ENCODE assay signal across 13 mouse cellular contexts in genomic region chr4:4195834-4196233, GRCm38 (mm10).
DNase-seq lines count a peak whose midpoint lies in the region; ATAC-seq lines count a peak whose summit lies in the region.
"Had no signal": no experiment of that assay in that cellular context is flagged by ENCODE, and none has a peak within 500 bp of the region (broad histone marks: within the 10 kb centered on the region; RNA-seq: fewer than 3 reads in every experiment).

No protein-coding gene starts in this region.

- H3K9ac ChIP-seq in heart, embryonic 12.5 days: no peak overlapping the region
- H3K9ac ChIP-seq in midbrain, embryonic 16.5 days (ENCODE audit: low read depth, low read length): no peak overlapping the region
- no peak overlapping the region for H3K9ac ChIP-seq in midbrain, embryonic 11.5 days (ENCODE audit: low read length)
- H3K9ac ChIP-seq in forebrain, embryonic 15.5 days (replicated peaks): no peak overlapping the region
- H3K9ac ChIP-seq: liver, embryonic 12.5 days; midbrain, embryonic 12.5 days had no signal

- no peaks in the 10 kb centered on the region for H3K4me1 ChIP-seq in heart, embryonic 12.5 days (replicated peaks)
- H3K4me1 ChIP-seq in midbrain, embryonic 16.5 days (ENCODE audit: control insufficient read depth, insufficient read depth, low read length): no peaks in the 10 kb centered on the region
- no peaks in the 10 kb centered on the region for H3K4me1 ChIP-seq in midbrain, embryonic 11.5 days (ENCODE audit: control insufficient read depth, insufficient read depth, low read length)
- H3K4me1 ChIP-seq in forebrain, embryonic 15.5 days: no peaks in the 10 kb centered on the region
- H3K4me1 ChIP-seq in limb, embryonic 10.5 days: no peaks in the 10 kb centered on the region
- H3K4me1 ChIP-seq: liver, embryonic 12.5 days; midbrain, embryonic 12.5 days had no signal

- DNase-seq in heart, adult 11 months: peak; percentile 92
- DNase-seq in midbrain, embryonic 11.5 days (ENCODE audit: low spot score, missing footprints): no peak
- DNase-seq in gastrocnemius, postnatal 36 days: peak; percentile 27 to 31
- DNase-seq in ovary, postnatal 36 days (ENCODE audit: low spot score): peak; percentile 53
- DNase-seq in limb, embryonic 10.5 days (ENCODE audit: low spot score): no peak
- DNase-seq: spleen, adult 18-20 months had no signal

- H3K4me3 ChIP-seq in heart, embryonic 12.5 days: no peak overlapping the region
- H3K4me3 ChIP-seq in midbrain, embryonic 16.5 days (ENCODE audit: low read depth, low read length): no peak overlapping the region
- H3K4me3 ChIP-seq in midbrain, embryonic 11.5 days (ENCODE audit: low read depth, low read length): no peak overlapping the region
- H3K4me3 ChIP-seq in forebrain, embryonic 15.5 days: no peak overlapping the region
- H3K4me3 ChIP-seq in limb, embryonic 10.5 days: no peak overlapping the region
- H3K4me3 ChIP-seq: liver, embryonic 12.5 days; midbrain, embryonic 12.5 days had no signal

- no peak overlapping the region for H3K4me2 ChIP-seq in heart, embryonic 12.5 days
- H3K4me2 ChIP-seq in midbrain, embryonic 16.5 days (ENCODE audit: low read length): no peak overlapping the region
- no peak overlapping the region for H3K4me2 ChIP-seq in midbrain, embryonic 11.5 days
- H3K4me2 ChIP-seq in forebrain, embryonic 15.5 days (replicated peaks): no peak overlapping the region
- H3K4me2 ChIP-seq: liver, embryonic 12.5 days; midbrain, embryonic 12.5 days had no signal

- no peaks in the 10 kb centered on the region for H3K27me3 ChIP-seq in heart, embryonic 12.5 days (replicated peaks)
- H3K27me3 ChIP-seq in midbrain, embryonic 16.5 days (ENCODE audit: control insufficient read depth, insufficient read depth, low read depth, low read length): no peaks in the 10 kb centered on the region
- H3K27me3 ChIP-seq in midbrain, embryonic 11.5 days (ENCODE audit: control insufficient read depth, insufficient read depth, low read length): no peaks in the 10 kb centered on the region
- no peaks in the 10 kb centered on the region for H3K27me3 ChIP-seq in forebrain, embryonic 15.5 days
- no peaks in the 10 kb centered on the region for H3K27me3 ChIP-seq in limb, embryonic 10.5 days (ENCODE audit: low read depth, poor library complexity, severe bottlenecking)
- H3K27me3 ChIP-seq: liver, embryonic 12.5 days; midbrain, embryonic 12.5 days had no signal

- intact Hi-C loops in gastrocnemius, postnatal 36 days (cut with DNase I): no loop called here

- 58% methylated on average over 2 of the region's 2 CpGs for WGBS in heart, embryonic 12.5 days
- 62% methylated on average over 2 of the region's 2 CpGs for WGBS in midbrain, embryonic 16.5 days
- 73% methylated on average over 2 of the region's 2 CpGs for WGBS in midbrain, embryonic 11.5 days
- 72% methylated on average over 2 of the region's 2 CpGs for WGBS in forebrain, embryonic 15.5 days
- WGBS in limb, embryonic 10.5 days: 86% methylated on average over 2 of the region's 2 CpGs

- H3K9me3 ChIP-seq in heart, embryonic 12.5 days (replicated peaks): no peaks in the 10 kb centered on the region
- no peaks in the 10 kb centered on the region for H3K9me3 ChIP-seq in midbrain, embryonic 16.5 days (replicated peaks; ENCODE audit: control insufficient read depth, low read length, poor library complexity, severe bottlenecking)
- H3K9me3 ChIP-seq in midbrain, embryonic 11.5 days (ENCODE audit: control insufficient read depth, low read length): no peaks in the 10 kb centered on the region
- no peaks in the 10 kb centered on the region for H3K9me3 ChIP-seq in forebrain, embryonic 15.5 days
- H3K9me3 ChIP-seq in limb, embryonic 10.5 days (replicated peaks): no peaks in the 10 kb centered on the region
- H3K9me3 ChIP-seq: G1E; liver, embryonic 12.5 days; midbrain, embryonic 12.5 days had no signal

- H3K36me3 ChIP-seq in heart, embryonic 12.5 days: no peaks in the 10 kb centered on the region
- no peaks in the 10 kb centered on the region for H3K36me3 ChIP-seq in midbrain, embryonic 16.5 days (ENCODE audit: control insufficient read depth, insufficient read depth, low read length)
- H3K36me3 ChIP-seq in midbrain, embryonic 11.5 days (ENCODE audit: control insufficient read depth, insufficient read depth, low read length): no peaks in the 10 kb centered on the region
- H3K36me3 ChIP-seq in forebrain, embryonic 15.5 days: no peaks in the 10 kb centered on the region
- no peaks in the 10 kb centered on the region for H3K36me3 ChIP-seq in limb, embryonic 10.5 days
- H3K36me3 ChIP-seq: G1E; liver, embryonic 12.5 days; midbrain, embryonic 12.5 days had no signal

- no peak for ATAC-seq in heart, embryonic 12.5 days (ENCODE audit: insufficient number of reproducible peaks, low FRiP score)
- peak; percentile 31; the same call in 1 of the 2 replicates for ATAC-seq in midbrain, embryonic 16.5 days
- ATAC-seq in midbrain, embryonic 11.5 days (ENCODE audit: low FRiP score): no peak
- ATAC-seq in forebrain, embryonic 15.5 days (replicated peaks): no peak
- ATAC-seq: forebrain, embryonic 16.5 days; liver, embryonic 12.5 days had no signal

- no peak overlapping the region for H3K27ac ChIP-seq in heart, embryonic 12.5 days (ENCODE audit: poor library complexity, severe bottlenecking)
- no peak overlapping the region for H3K27ac ChIP-seq in midbrain, embryonic 16.5 days (ENCODE audit: low read length)
- H3K27ac ChIP-seq in midbrain, embryonic 11.5 days (ENCODE audit: low read depth, low read length): no peak overlapping the region
- H3K27ac ChIP-seq in forebrain, embryonic 15.5 days (replicated peaks): no peak overlapping the region
- H3K27ac ChIP-seq in limb, embryonic 10.5 days: no peak overlapping the region
- H3K27ac ChIP-seq: liver, embryonic 12.5 days; midbrain, embryonic 12.5 days had no signal

Comparison
In these comparisons a context has a peak if more than half of its experiments do, and no peak if none do; other contexts are left out.
1. DNase-seq: peak in heart, adult 11 months (single experiment), gastrocnemius, postnatal 36 days (2 of 2) and ovary, postnatal 36 days (single experiment); none in midbrain, embryonic 11.5 days (single experiment) and limb, embryonic 10.5 days (single experiment).